Mouse (Mus musculus) ES-Bruce4 (cell line): ENCODE measurements around the gene Il20ra.

Source experiments
- CTCF ChIP-seq: IDR thresholded peaks from one replicate; pipeline ENCODE4 v1.8.1; 2011; ENCODE audit warnings: low read depth, low read length
- EP300 ChIP-seq: IDR thresholded peaks from 2 replicates; pipeline ENCODE4 v1.6.1; 2011; ENCODE audit warnings: low read depth, low read length; ENCODE audit not compliant: insufficient read depth
- POLR2A ChIP-seq: IDR thresholded peaks from one replicate; pipeline ENCODE4 v1.8.1; 2011; ENCODE audit warnings: low read length; ENCODE audit not compliant: insufficient read depth

- TF ChIP-seq CTCF (no peak), EP300 (no peak), POLR2A (no peak)
These were observed 43.4 kb upstream of the Il20ra start for GRCm38 (mm10) chr10:19668973-19669372.
